Mouse (Mus musculus) heart, embryonic 12.5 days (tissue): ENCODE data around the gene Rb1. TPM values are rescaled to one million over a fixed set of nuclear protein-coding genes. Genes with fewer than 3 reads are reported as not detected.

Source experiments
- ATAC-seq: fragments of 200-750 bp; cut with Nextera tagmentation; 2 replicates; pipeline ENCODE4 v1.8.0; 2017; ENCODE audit warnings: moderate TSS enrichment, moderate library complexity; ENCODE audit not compliant: insufficient number of reproducible peaks, low FRiP score
- H3K27ac ChIP-seq: fragments of 300-500 bp; sonication (generic); 2 replicates; pipeline ENCODE4 v1.5.1; 2016; ENCODE audit warnings: mild to moderate bottlenecking, moderate library complexity; ENCODE audit not compliant: poor library complexity, severe bottlenecking
- H3K27me3 ChIP-seq: fragments of 300-500 bp; sonication (generic); replicated peaks from 2 replicates; pipeline ENCODE4 v1.6.1; 2016; ENCODE audit warnings: mild to moderate bottlenecking, moderate library complexity
- H3K36me3 ChIP-seq: fragments of 300-500 bp; sonication (generic); 2 replicates; pipeline ENCODE4 v1.6.1; 2016; ENCODE audit warnings: mild to moderate bottlenecking, moderate library complexity
- H3K4me1 ChIP-seq: fragments of 300-500 bp; sonication (generic); replicated peaks from 2 replicates; pipeline ENCODE4 v1.6.1; 2016; ENCODE audit warnings: mild to moderate bottlenecking
- H3K4me2 ChIP-seq: fragments of 300-500 bp; sonication (generic); 2 replicates; pipeline ENCODE4 v1.6.1; 2016; ENCODE audit warnings: mild to moderate bottlenecking, moderate library complexity
- H3K4me3 ChIP-seq: fragments of 300-500 bp; sonication (generic); 2 replicates; pipeline ENCODE4 v1.5.1; 2016; ENCODE audit warnings: mild to moderate bottlenecking
- H3K9ac ChIP-seq: fragments of 300-500 bp; sonication (generic); 2 replicates; pipeline ENCODE4 v1.6.1; 2016; ENCODE audit warnings: mild to moderate bottlenecking, moderate library complexity
- H3K9me3 ChIP-seq: fragments of 300-500 bp; sonication (generic); replicated peaks from 2 replicates; pipeline ENCODE4 v1.6.1; 2016; ENCODE audit warnings: mild to moderate bottlenecking, moderate library complexity
- WGBS: fragments of 180-500 bp; shearing (Covaris S2); methylation state at CpG from one replicate; pipeline ENCODE4 v1.1.7; 2016; 5-methylcytosine and 5-hydroxymethylcytosine counted together
- polyA plus RNA-seq: library from polyadenylated mRNA; unstranded; fragments of >200 nt; fragmentation: Nextera tagmentation; extraction: Ambion mirVana; gene quantifications from 2 replicates; pipeline ENCODE4 v1.2.1, GENCODE M21; 2016

Gene Rb1
- polyA plus RNA-seq, 1 experiment from 2014 or later = 18.1 TPM

- no peaks in the 10 kb centered on the region for H3K27me3 ChIP-seq
- no peak for ATAC-seq
- 79% methylated on average over 22 of the region's 22 CpGs for WGBS
- H3K9me3 ChIP-seq = no peaks in the 10 kb centered on the region
- no peak overlapping the region for H3K4me3 ChIP-seq
- H3K9ac ChIP-seq = no peak overlapping the region
- no peak overlapping the region for H3K4me2 ChIP-seq
- H3K36me3 ChIP-seq = no peaks in the 10 kb centered on the region
- 0 out of 2 replicates have a peak, but pooled peaks cover 2% of the 10 kb centered on the region for H3K4me1 ChIP-seq
- H3K27ac ChIP-seq = no peak overlapping the region
Observed at GRCm38 (mm10) chr14:73334926-73335805, 9.5 kb upstream of the Rb1 start.

- Histone ChIP-seq H3K27ac (no peak overlapping the region), H3K4me2 (no peak overlapping the region), H3K27me3 (no peaks in the 10 kb centered on the region), H3K9me3 (no peaks in the 10 kb centered on the region), H3K4me1 (no peaks in the 10 kb centered on the region), H3K4me3 (no peak overlapping the region), H3K9ac (no peak overlapping the region), H3K36me3 (no peaks in the 10 kb centered on the region)
- no peak for ATAC-seq
- WGBS = 85% methylated on average over 3 of the region's 3 CpGs
Observed at GRCm38 (mm10) chr14:73333880-73334279, 8.3 kb upstream of the Rb1 start.

GRCm38 (mm10) chr14:73331386-73331785 is 5.8 kb upstream of the Rb1 start:
- Histone ChIP-seq H3K36me3 (no peaks in the 10 kb centered on the region), H3K9me3 (no peaks in the 10 kb centered on the region), H3K4me3 (no peak overlapping the region), H3K4me2 (no peak overlapping the region), H3K4me1 (0 out of 2 replicates have a peak, but pooled peaks cover 8% of the 10 kb centered on the region), H3K9ac (no peak overlapping the region), H3K27ac (no peak overlapping the region), H3K27me3 (no peaks in the 10 kb centered on the region)
- WGBS = 70% methylated on average over 4 of the region's 4 CpGs
- no peak for ATAC-seq

- Histone ChIP-seq H3K9ac (no peak overlapping the region), H3K4me1 (0 out of 2 replicates have a peak, but pooled peaks cover 8% of the 10 kb centered on the region), H3K36me3 (no peaks in the 10 kb centered on the region), H3K4me2 (no peak overlapping the region), H3K4me3 (no peak overlapping the region), H3K9me3 (no peaks in the 10 kb centered on the region), H3K27me3 (no peaks in the 10 kb centered on the region), H3K27ac (no peak overlapping the region)
- no peak for ATAC-seq
- 86% methylated on average over 2 of the region's 2 CpGs for WGBS
Observed at GRCm38 (mm10) chr14:73329871-73330270, 4.2 kb upstream of the Rb1 start.

GRCm38 (mm10) chr14:73326511-73326910 is 889 bp upstream of the Rb1 start:
- peak overlapping the region; percentile 89 for H3K27ac ChIP-seq
- H3K9ac ChIP-seq = peak overlapping the region; percentile 92
- WGBS = 12% methylated on average over 8 of the region's 8 CpGs
- peak overlapping the region; percentile 76 for H3K4me2 ChIP-seq
- ATAC-seq = no peak
- H3K4me3 ChIP-seq = peak overlapping the region; percentile 96
- H3K9me3 ChIP-seq = no peaks in the 10 kb centered on the region
- no peaks in the 10 kb centered on the region for H3K36me3 ChIP-seq
- no peaks in the 10 kb centered on the region for H3K27me3 ChIP-seq
- H3K4me1 ChIP-seq = 0 out of 2 replicates have a peak, but pooled peaks cover 8% of the 10 kb centered on the region

- H3K4me2 ChIP-seq = peak overlapping the region; percentile 76
- peak overlapping the region; percentile 89 for H3K27ac ChIP-seq
- ATAC-seq = peak; percentile 47
- H3K4me3 ChIP-seq = peak overlapping the region; percentile 96
- H3K27me3 ChIP-seq = no peaks in the 10 kb centered on the region
- peak overlapping the region; percentile 92 for H3K9ac ChIP-seq
- WGBS = 2% methylated on average over 41 of the region's 55 CpGs
- H3K36me3 ChIP-seq = no peaks in the 10 kb centered on the region
- 0 out of 2 replicates have a peak, but pooled peaks cover 8% of the 10 kb centered on the region for H3K4me1 ChIP-seq
- no peaks in the 10 kb centered on the region for H3K9me3 ChIP-seq
Observed at GRCm38 (mm10) chr14:73324634-73325455, 777 bp downstream of the Rb1 start.

GRCm38 (mm10) chr14:73323965-73324364 is 1.7 kb downstream of the Rb1 start:
- ATAC-seq = no peak
- H3K27ac ChIP-seq = no peak overlapping the region

GRCm38 (mm10) chr14:73322142-73322541 is 3.5 kb downstream of the Rb1 start:
- no peak overlapping the region for H3K4me2 ChIP-seq
- H3K9ac ChIP-seq = no peak overlapping the region
- H3K27ac ChIP-seq = no peak overlapping the region
- H3K4me3 ChIP-seq = no peak overlapping the region
- H3K27me3 ChIP-seq = no peaks in the 10 kb centered on the region
- H3K4me1 ChIP-seq = 0 out of 2 replicates have a peak, but pooled peaks cover 7% of the 10 kb centered on the region
- ATAC-seq = no peak
- H3K9me3 ChIP-seq = no peaks in the 10 kb centered on the region
- WGBS = 69% methylated on average over 3 of the region's 3 CpGs
- H3K36me3 ChIP-seq = no peaks in the 10 kb centered on the region

More at GRCm38 (mm10) chr14:73323965-73324364, 1.7 kb downstream of the Rb1 start:
- H3K27me3 ChIP-seq = no peaks in the 10 kb centered on the region
- H3K36me3 ChIP-seq = no peaks in the 10 kb centered on the region
- H3K9me3 ChIP-seq = no peaks in the 10 kb centered on the region
- 79% methylated on average over 2 of the region's 2 CpGs for WGBS
- no peak overlapping the region for H3K9ac ChIP-seq
- H3K4me1 ChIP-seq = 0 out of 2 replicates have a peak, but pooled peaks cover 8% of the 10 kb centered on the region
- H3K4me3 ChIP-seq = no peak overlapping the region
- no peak overlapping the region for H3K4me2 ChIP-seq

GRCm38 (mm10) chr14:73316933-73317332 is 8.7 kb downstream of the Rb1 start:
- no peak overlapping the region for H3K4me3 ChIP-seq
- no peaks in the 10 kb centered on the region for H3K36me3 ChIP-seq
- no peak overlapping the region for H3K9ac ChIP-seq
- H3K4me2 ChIP-seq = no peak overlapping the region
- H3K9me3 ChIP-seq = no peaks in the 10 kb centered on the region
- ATAC-seq = no peak
- no peaks in the 10 kb centered on the region for H3K27me3 ChIP-seq
- H3K27ac ChIP-seq = no peak overlapping the region
- H3K4me1 ChIP-seq = peaks cover 4% of the 10 kb centered on the region

- WGBS = 83% methylated on average over 4 of the region's 4 CpGs
- H3K9ac ChIP-seq = no peak overlapping the region
- H3K4me1 ChIP-seq = peaks cover 9% of the 10 kb centered on the region
- no peak for ATAC-seq
- H3K36me3 ChIP-seq = no peaks in the 10 kb centered on the region
- H3K27me3 ChIP-seq = no peaks in the 10 kb centered on the region
- H3K4me2 ChIP-seq = no peak overlapping the region
- no peaks in the 10 kb centered on the region for H3K9me3 ChIP-seq
- no peak overlapping the region for H3K4me3 ChIP-seq
- H3K27ac ChIP-seq = no peak overlapping the region
Observed at GRCm38 (mm10) chr14:73313864-73314263, 11.8 kb downstream of the Rb1 start.

- Histone ChIP-seq H3K4me3 (no peak overlapping the region), H3K36me3 (no peaks in the 10 kb centered on the region), H3K4me2 (no peak overlapping the region), H3K4me1 (peaks cover 11% of the 10 kb centered on the region), H3K9me3 (no peaks in the 10 kb centered on the region), H3K9ac (no peak overlapping the region), H3K27me3 (no peaks in the 10 kb centered on the region), H3K27ac (no peak overlapping the region)
- no peak for ATAC-seq
- WGBS = 46% methylated on average over 5 of the region's 5 CpGs
Observed at GRCm38 (mm10) chr14:73313396-73313795, 12.2 kb downstream of the Rb1 start.
